Mouse (Mus musculus): ENCODE measurements around the gene Trafd1. TPM values are rescaled to one million over a fixed set of nuclear protein-coding genes. Genes with fewer than 3 reads are reported as not detected.
"Not testable (repeated sequence)": the region's sequence is repeated elsewhere in the genome, so short reads cannot be mapped to it uniquely, and the experiment has no call there.

Gene Trafd1
- polyA plus RNA-seq, 1 experiment: 34.5 TPM

GRCm38 (mm10) chr5:121386120-121386909, 883 bp upstream of the Trafd1 start:
- Histone ChIP-seq H3K27ac (ENCODE audit: insufficient read depth, low read length) (0 out of 2 replicates have a peak overlapping the region, but pooled peaks have one; percentile 35), H3K4me3 (ENCODE audit: insufficient read depth, low read length) (no peak overlapping the region), H3K4me1 (ENCODE audit: control insufficient read depth, insufficient read depth, low read length) (0 out of 2 replicates have a peak, but pooled peaks cover 3% of the 10 kb centered on the region)
- no peak for TF ChIP-seq POLR2A (IDR thresholded peaks at IDR 0.05; ENCODE audit: low read depth, low read length)
- no peak for TF ChIP-seq CTCF (IDR thresholded peaks at IDR 0.05; ENCODE audit: borderline replicate concordance, insufficient read depth, low read length)

- peak overlapping the region; percentile 86 for H3K4me3 ChIP-seq (ENCODE audit: insufficient read depth, low read length)
- H3K27ac ChIP-seq (ENCODE audit: insufficient read depth, low read length): peak overlapping the region; percentile 79
- no peak for TF ChIP-seq CTCF (IDR thresholded peaks at IDR 0.05; ENCODE audit: borderline replicate concordance, insufficient read depth, low read length)
Measured at GRCm38 (mm10) chr5:121384757-121385460, 523 bp downstream of the Trafd1 start.

GRCm38 (mm10) chr5:121383857-121384756, 1.3 kb downstream of the Trafd1 start:
- H3K4me1 ChIP-seq (ENCODE audit: control insufficient read depth, insufficient read depth, low read length): 0 out of 2 replicates have a peak, but pooled peaks cover 3% of the 10 kb centered on the region
- peak overlapping the region; percentile 86 for H3K4me3 ChIP-seq (ENCODE audit: insufficient read depth, low read length)
- peak overlapping the region; percentile 79 for H3K27ac ChIP-seq (ENCODE audit: insufficient read depth, low read length)
- TF ChIP-seq POLR2A (IDR thresholded peaks at IDR 0.05; ENCODE audit: low read depth, low read length) (no peak), CTCF (IDR thresholded peaks at IDR 0.05; ENCODE audit: borderline replicate concordance, insufficient read depth, low read length) (no peak)

More at GRCm38 (mm10) chr5:121384757-121385460, 523 bp downstream of the Trafd1 start:
- H3K4me1 ChIP-seq (ENCODE audit: control insufficient read depth, insufficient read depth, low read length): 0 out of 2 replicates have a peak, but pooled peaks cover 3% of the 10 kb centered on the region

- TF ChIP-seq POLR2A (IDR thresholded peaks at IDR 0.05; ENCODE audit: low read depth, low read length) (no peak), CTCF (IDR thresholded peaks at IDR 0.05; ENCODE audit: borderline replicate concordance, insufficient read depth, low read length) (no peak)
- Histone ChIP-seq H3K27ac (ENCODE audit: insufficient read depth, low read length) (no peak overlapping the region), H3K4me1 (ENCODE audit: control insufficient read depth, insufficient read depth, low read length) (no peaks in the 10 kb centered on the region)
Measured at GRCm38 (mm10) chr5:121380692-121381091, 4.7 kb downstream of the Trafd1 start.

GRCm38 (mm10) chr5:121378678-121379256, 6.7 kb downstream of the Trafd1 start:
- H3K4me1 ChIP-seq (ENCODE audit: control insufficient read depth, insufficient read depth, low read length): no peaks in the 10 kb centered on the region
- no peak for TF ChIP-seq CTCF (IDR thresholded peaks at IDR 0.05; ENCODE audit: borderline replicate concordance, insufficient read depth, low read length)
- no peak for TF ChIP-seq POLR2A (IDR thresholded peaks at IDR 0.05; ENCODE audit: low read depth, low read length)
- H3K27ac ChIP-seq (ENCODE audit: insufficient read depth, low read length): no peak overlapping the region
- no peak overlapping the region for H3K4me3 ChIP-seq (ENCODE audit: insufficient read depth, low read length)

More at GRCm38 (mm10) chr5:121380692-121381091, 4.7 kb downstream of the Trafd1 start:
- no peak overlapping the region for H3K4me3 ChIP-seq (ENCODE audit: insufficient read depth, low read length)

GRCm38 (mm10) chr5:121376972-121377371, 8.5 kb downstream of the Trafd1 start:
- not testable (repeated sequence) for H3K4me3 ChIP-seq (ENCODE audit: insufficient read depth, low read length); H3K4me1 ChIP-seq (ENCODE audit: control insufficient read depth, insufficient read depth, low read length); H3K27ac ChIP-seq (ENCODE audit: insufficient read depth, low read length)

- Histone ChIP-seq H3K4me3 (ENCODE audit: insufficient read depth, low read length) (no peak overlapping the region), H3K27ac (ENCODE audit: insufficient read depth, low read length) (no peak overlapping the region), H3K4me1 (ENCODE audit: control insufficient read depth, insufficient read depth, low read length) (no peaks in the 10 kb centered on the region)
- TF ChIP-seq POLR2A (IDR thresholded peaks at IDR 0.05; ENCODE audit: low read depth, low read length) (no peak), CTCF (IDR thresholded peaks at IDR 0.05; ENCODE audit: borderline replicate concordance, insufficient read depth, low read length) (no peak)
Measured at GRCm38 (mm10) chr5:121374790-121375189, 10.6 kb downstream of the Trafd1 start.

GRCm38 (mm10) chr5:121371712-121372111, 13.7 kb downstream of the Trafd1 start:
- Histone ChIP-seq H3K4me1 (ENCODE audit: control insufficient read depth, insufficient read depth, low read length) (no peaks in the 10 kb centered on the region), H3K27ac (ENCODE audit: insufficient read depth, low read length) (no peak overlapping the region), H3K4me3 (ENCODE audit: insufficient read depth, low read length) (no peak overlapping the region)
- TF ChIP-seq CTCF (IDR thresholded peaks at IDR 0.05; ENCODE audit: borderline replicate concordance, insufficient read depth, low read length) (no peak), POLR2A (IDR thresholded peaks at IDR 0.05; ENCODE audit: low read depth, low read length) (no peak)

- Histone ChIP-seq H3K4me1 (ENCODE audit: control insufficient read depth, insufficient read depth, low read length) (no peaks in the 10 kb centered on the region), H3K4me3 (ENCODE audit: insufficient read depth, low read length) (no peak overlapping the region), H3K27ac (ENCODE audit: insufficient read depth, low read length) (no peak overlapping the region)
- TF ChIP-seq CTCF (IDR thresholded peaks at IDR 0.05; ENCODE audit: borderline replicate concordance, insufficient read depth, low read length) (no peak), POLR2A (IDR thresholded peaks at IDR 0.05; ENCODE audit: low read depth, low read length) (no peak)
Measured at GRCm38 (mm10) chr5:121367255-121367654, 18.2 kb downstream of the Trafd1 start.
